Mouse (Mus musculus): ENCODE results near the gene Kmt5c. TPM values are rescaled to one million over a fixed set of nuclear protein-coding genes. Genes with fewer than 3 reads are reported as not detected.
A peak's percentile ranks its signal among the peaks of the same experiment; 100 is the strongest.
"Not testable (repeated sequence)": the region's sequence is repeated elsewhere in the genome, so short reads cannot be mapped to it uniquely, and the experiment has no call there.

The Kmt5c gene
- polyA plus RNA-seq, 1 experiment, result 74.3 TPM

- DNase-seq (ENCODE audit: extremely low spot score in 1 of 2, low spot score in 1 of 2), result peak in 1 of 2 experiments; percentile 47
Measured at GRCm38 (mm10) chr7:4788499-4789435, 48.9 kb downstream of the Kmt5c start.

DNA sequence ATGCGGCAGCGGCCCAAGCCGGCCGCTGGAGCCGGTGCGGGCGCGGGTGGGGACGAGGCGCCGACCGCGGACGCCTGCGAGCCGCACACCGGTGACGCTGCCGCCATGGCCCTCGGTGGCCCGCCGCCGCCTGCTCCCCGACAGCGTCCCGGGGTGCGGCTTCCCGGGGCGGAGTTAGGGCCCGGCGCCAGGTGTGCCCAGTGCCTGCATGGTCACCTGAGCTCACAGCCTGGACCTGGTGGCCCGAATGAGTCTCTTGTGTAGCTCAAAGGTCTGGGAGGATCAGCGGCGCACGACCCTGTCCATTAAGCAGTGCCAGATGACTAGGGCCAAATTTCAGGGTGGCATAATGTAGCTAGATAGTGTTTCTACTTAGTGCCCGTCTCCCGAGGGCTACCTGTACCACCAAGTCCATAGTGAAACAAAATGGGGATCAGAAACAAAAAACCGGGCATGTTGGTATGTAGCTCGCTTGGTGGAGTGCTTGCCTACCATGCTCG, 49.6 kb downstream of the Kmt5c start, which contains the start of gene Tmem238:
Gene Tmem238 (minus strand): TSS at position 221 of the 500 bp plus-strand sequence.
- no peak for DNase-seq (ENCODE audit: extremely low spot score in 1 of 2, low spot score in 1 of 2)

DNA sequence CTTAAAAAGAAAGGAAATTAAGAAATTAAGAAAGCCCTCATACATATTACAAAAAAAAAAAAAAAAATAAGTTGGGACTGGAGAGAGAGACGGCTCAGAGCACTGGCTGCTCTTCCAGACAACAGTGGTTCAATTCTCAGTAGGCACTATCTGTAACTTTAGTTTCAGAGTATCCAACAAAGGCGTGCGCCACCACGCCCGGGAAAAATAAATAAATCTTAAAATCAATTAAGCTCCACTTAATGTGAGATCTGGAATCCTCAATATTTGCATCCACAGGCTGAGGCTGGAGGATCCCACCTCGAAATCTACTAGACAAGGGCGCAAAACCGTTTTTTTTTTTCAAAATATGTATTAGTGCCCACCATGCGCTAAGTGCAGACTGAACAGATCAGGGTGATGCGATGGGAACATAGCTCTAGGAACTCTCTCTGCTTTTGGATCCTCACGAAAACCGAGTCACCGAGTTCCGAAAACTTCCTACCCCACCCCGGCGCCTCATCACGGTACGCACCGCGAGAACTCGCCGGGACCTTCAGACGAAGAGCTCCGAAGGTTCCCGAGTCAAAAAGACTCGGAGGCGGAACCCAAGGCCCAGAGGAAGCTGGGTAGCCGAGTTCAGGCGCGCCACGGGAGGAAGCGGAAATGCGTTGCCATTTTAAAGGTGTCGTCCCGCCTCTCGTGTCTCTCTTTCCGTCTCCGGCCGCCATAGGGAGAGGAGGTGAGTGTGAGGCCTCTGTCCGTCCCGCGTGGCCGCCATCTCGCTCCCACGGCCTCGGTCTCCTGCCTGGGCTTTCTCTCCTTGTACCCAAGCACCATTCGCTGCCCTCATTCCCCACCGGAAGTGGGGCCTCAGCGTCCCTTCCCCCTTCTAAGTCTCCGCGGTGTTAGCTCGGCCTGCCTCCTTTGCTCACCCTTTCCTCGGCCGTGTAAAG, 52.6 kb downstream of the Kmt5c start, which contains the start of gene Rpl28:
Gene Rpl28 (plus strand): TSS at position 597 of the 935 bp plus-strand sequence.
- peak; percentile 93 to 98 for DNase-seq (ENCODE audit: extremely low spot score in 1 of 2, low spot score in 1 of 2)

GRCm38 (mm10) chr7:4793248-4793647, 53.3 kb downstream of the Kmt5c start:
- DNase-seq (ENCODE audit: extremely low spot score in 1 of 2, low spot score in 1 of 2), result not testable (repeated sequence)

DNA sequence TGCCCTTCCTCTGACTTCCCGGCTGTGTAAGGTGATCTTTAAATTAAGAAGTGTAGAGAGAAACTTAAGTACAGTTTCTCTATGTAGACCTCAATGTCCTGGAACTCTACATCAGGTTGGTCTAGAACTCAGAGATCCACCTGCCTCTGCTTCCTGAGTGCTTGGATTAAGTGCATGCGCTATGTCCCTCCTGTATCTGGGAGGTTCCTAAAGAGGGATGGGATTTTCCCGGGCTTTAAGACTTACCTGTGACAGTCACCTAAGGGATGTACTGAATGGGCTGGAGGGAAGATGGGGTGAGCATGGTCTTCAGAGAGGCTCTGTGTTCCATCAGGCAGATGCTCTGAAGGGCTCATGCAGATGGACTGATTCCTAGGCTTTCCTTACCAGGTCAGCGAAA, 53.8 kb downstream of the Kmt5c start:
- no peak for DNase-seq (ENCODE audit: extremely low spot score in 1 of 2, low spot score in 1 of 2)

GRCm38 (mm10) chr7:4794631-4795168, 54.8 kb downstream of the Kmt5c start:
- no peak for DNase-seq (ENCODE audit: extremely low spot score in 1 of 2, low spot score in 1 of 2)

DNA sequence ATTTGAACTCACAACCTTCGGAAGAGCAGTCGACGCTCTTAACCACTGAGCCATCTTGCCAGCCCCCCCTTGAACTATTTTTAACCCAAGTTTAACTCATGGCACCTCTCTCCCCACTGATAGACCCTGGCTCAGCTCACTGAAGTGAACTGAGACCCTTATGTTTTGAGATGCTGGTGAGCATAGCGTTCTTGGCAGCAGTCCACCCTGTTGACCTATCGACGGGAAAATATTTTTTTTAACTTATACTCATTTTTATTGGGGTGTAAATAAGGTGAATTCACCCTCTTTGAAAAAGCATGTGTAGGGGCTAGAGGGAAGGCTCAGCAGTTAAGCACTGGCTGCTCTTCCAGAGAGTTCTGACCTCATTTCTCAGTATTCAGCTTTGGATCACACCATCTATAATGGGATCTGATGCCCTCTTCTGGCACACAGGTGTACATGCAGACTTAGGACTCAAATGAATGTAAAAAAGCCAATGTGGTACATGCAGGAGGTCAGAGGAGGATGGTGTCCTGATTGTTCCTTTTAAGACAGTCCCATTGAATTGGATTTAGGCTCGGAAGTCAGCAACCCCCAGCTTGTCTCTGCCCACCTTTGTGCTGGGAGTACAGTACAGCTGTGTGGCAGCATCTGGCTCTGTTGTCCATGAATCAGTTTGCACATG, 56.0 kb downstream of the Kmt5c start:
- DNase-seq (ENCODE audit: extremely low spot score in 1 of 2, low spot score in 1 of 2), result peak in 1 of 2 experiments; percentile 62

Other genes starting within 250 kb of the Kmt5c start
- 102 and 135 TPM in 2 replicates for gene Ppp1r12c, start 238.4 kb upstream of the Kmt5c start, polyA plus RNA-seq (2012; rRNA removed)
- gene Tnnt1, start 223.7 kb upstream of the Kmt5c start, polyA plus RNA-seq (2012; rRNA removed), result 10.7 and 12.6 TPM in 2 replicates
- 8.3 and 12.1 TPM in 2 replicates for gene Tnni3, start 215.9 kb upstream of the Kmt5c start, polyA plus RNA-seq (2012; rRNA removed)
- gene Dnaaf3, start 207.7 kb upstream of the Kmt5c start, polyA plus RNA-seq (2012; rRNA removed), result 1.4 and 1.6 TPM in 2 replicates
- 185 and 235 TPM in 2 replicates for gene Syt5, start 192.6 kb upstream of the Kmt5c start, polyA plus RNA-seq (2012; rRNA removed)
- 1.00 and 1.1 TPM in 2 replicates for gene Ptprh, start 136.1 kb upstream of the Kmt5c start, polyA plus RNA-seq (2012; rRNA removed)
- gene Tmem86b, start 108.7 kb upstream of the Kmt5c start, polyA plus RNA-seq (2012; rRNA removed), result 37.9 and 45.7 TPM in 2 replicates
- 128 and 129 TPM in 2 replicates for gene Ppp6r1, start 81.1 kb upstream of the Kmt5c start, polyA plus RNA-seq (2012; rRNA removed)
- gene Hspbp1, start 55.0 kb upstream of the Kmt5c start, polyA plus RNA-seq (2012; rRNA removed), result 98.4 and 107 TPM in 2 replicates
- 244 and 251 TPM in 2 replicates for gene Brsk1, start 49.5 kb upstream of the Kmt5c start, polyA plus RNA-seq (2012; rRNA removed)
- 0.13 and 0.14 TPM in 2 replicates for gene Tmem150b, start 14.9 kb upstream of the Kmt5c start, polyA plus RNA-seq (2012; rRNA removed)
- 16.1 and 19.8 TPM in 2 replicates for gene Cox6b2, start 13.0 kb downstream of the Kmt5c start, polyA plus RNA-seq (2012; rRNA removed)
- 0.02 TPM in 1 of 2 replicates, not detected in the other for gene Fam71e2, start 31.2 kb downstream of the Kmt5c start, polyA plus RNA-seq (2012; rRNA removed)
- gene Il11, start 42.7 kb downstream of the Kmt5c start, polyA plus RNA-seq (2012; rRNA removed), result 0.25 and 0.38 TPM in 2 replicates
- not detected in 2 replicates for gene Tmem190, start 42.8 kb downstream of the Kmt5c start, polyA plus RNA-seq (2012; rRNA removed)
- gene Tmem238, start 49.5 kb downstream of the Kmt5c start, polyA plus RNA-seq (2012; rRNA removed), result 4.3 and 5.1 TPM in 2 replicates
- gene Rpl28, start 52.8 kb downstream of the Kmt5c start, polyA plus RNA-seq (2012; rRNA removed), result 306 and 348 TPM in 2 replicates
- 146 and 177 TPM in 2 replicates for gene Ube2s, start 72.5 kb downstream of the Kmt5c start, polyA plus RNA-seq (2012; rRNA removed)
- gene Shisa7, start 104.6 kb downstream of the Kmt5c start, polyA plus RNA-seq (2012; rRNA removed), result 149 and 155 TPM in 2 replicates
- 10.6 and 13.8 TPM in 2 replicates for gene Isoc2b, start 130.1 kb downstream of the Kmt5c start, polyA plus RNA-seq (2012; rRNA removed)
- 10.7 and 12.0 TPM in 2 replicates for gene Isoc2a, start 137.0 kb downstream of the Kmt5c start, polyA plus RNA-seq (2012; rRNA removed)
- gene Gm36210, start 166.4 kb downstream of the Kmt5c start, polyA plus RNA-seq (2012; rRNA removed), result 0.44 and 0.53 TPM in 2 replicates
- gene Zfp628, start 175.1 kb downstream of the Kmt5c start, polyA plus RNA-seq (2012; rRNA removed), result 9.6 and 10.8 TPM in 2 replicates
- 99.2 and 108 TPM in 2 replicates for gene Nat14, start 181.9 kb downstream of the Kmt5c start, polyA plus RNA-seq (2012; rRNA removed)
- gene Ssc5d, start 185.7 kb downstream of the Kmt5c start, polyA plus RNA-seq (2012; rRNA removed), result 11.1 and 12.5 TPM in 2 replicates
- 0.22 and 0.27 TPM in 2 replicates for gene Sbk2, start 224.3 kb downstream of the Kmt5c start, polyA plus RNA-seq (2012; rRNA removed)
- gene Sbk3, start 231.1 kb downstream of the Kmt5c start, polyA plus RNA-seq (2012; rRNA removed), result 2.2 and 2.5 TPM in 2 replicates

Measured in frontal cortex, adult 2 months (tissue).